Mouse (Mus musculus) right cerebral cortex, postnatal 10 days (tissue): ENCODE measurements around the gene Sema4g.
A peak's percentile ranks its signal among the peaks of the same experiment; 100 is the strongest.

Experiments used
- DNase-seq, 2 experiments: peaks; one replicate each; pipeline ENCODE4 v3.0.0; 2021; ENCODE audit warnings: low spot score in 2 of 2

The Sema4g gene

DNA sequence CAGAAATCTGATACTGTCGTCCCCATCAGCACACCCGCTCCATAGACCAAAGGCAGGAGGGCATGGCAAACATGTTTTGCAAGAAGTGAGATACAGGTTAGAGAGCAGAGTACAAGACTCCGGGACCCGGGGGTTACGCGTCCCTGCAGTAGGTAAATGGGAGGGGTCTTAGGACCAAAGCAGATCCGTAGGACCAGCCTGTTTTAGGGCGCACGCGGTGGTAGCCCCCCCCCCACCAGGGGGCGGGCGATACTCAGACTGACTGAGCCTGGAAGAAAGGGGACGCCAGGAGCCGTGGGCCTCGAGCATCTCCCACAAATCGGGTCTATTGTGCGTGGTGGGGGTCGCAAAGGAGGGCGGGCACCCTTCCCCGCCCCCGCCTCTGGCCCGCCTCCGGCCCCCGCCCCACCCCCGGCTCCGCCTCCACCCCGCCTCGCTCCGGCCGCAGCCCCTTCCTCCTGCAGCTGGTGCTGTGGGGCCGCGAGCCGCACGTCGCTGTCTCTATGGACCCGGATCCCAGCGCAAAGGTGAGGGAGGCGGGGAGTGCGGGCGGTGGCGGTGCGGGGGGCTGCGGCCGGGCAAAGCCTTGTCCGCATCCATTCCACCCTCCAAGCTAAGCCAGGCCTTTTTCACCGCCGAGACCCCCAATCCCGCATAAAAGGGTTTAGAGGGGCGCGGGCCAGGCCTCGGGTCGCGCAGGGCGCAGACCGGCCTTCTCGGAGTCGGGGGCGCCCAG, at the start of gene Sema4g:
Sema4g (plus strand) TSS at position 271 of the 736 bp plus-strand sequence.
- DNase-seq, result peak; percentile 65 to 70

- no peak for DNase-seq
Measured at GRCm38 (mm10) chr19:44959633-44960032, 29.3 kb upstream of the Sema4g start.

- DNase-seq, result no peak
Measured at GRCm38 (mm10) chr19:44965978-44966377, 22.9 kb upstream of the Sema4g start.

GRCm38 (mm10) chr19:44968329-44968728, 20.6 kb upstream of the Sema4g start:
- DNase-seq, result no peak

- no peak for DNase-seq
Measured at GRCm38 (mm10) chr19:44976636-44977035, 12.3 kb upstream of the Sema4g start.

GRCm38 (mm10) chr19:44977148-44977547, 11.8 kb upstream of the Sema4g start:
- DNase-seq, result no peak

DNA sequence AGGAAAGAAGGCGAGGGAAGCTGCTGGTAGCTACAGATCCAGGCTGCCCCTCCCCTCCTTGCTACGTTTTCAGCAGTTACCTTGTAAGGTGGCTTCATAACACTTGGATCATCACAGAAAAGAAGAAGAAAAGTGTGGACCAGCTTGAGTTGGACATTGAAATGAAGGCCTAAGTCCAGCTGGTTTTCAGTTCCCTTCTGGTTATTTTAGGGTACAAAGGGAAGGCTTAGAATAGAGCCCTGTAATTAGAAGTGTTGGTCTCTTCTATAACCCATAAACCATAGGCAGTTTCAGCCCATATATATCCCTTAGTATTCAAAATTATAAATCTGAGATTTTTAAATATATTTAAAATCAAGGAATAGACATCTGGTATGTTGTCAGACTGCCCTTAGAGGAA, 8.1 kb upstream of the Sema4g start:
- DNase-seq, result no peak

DNA sequence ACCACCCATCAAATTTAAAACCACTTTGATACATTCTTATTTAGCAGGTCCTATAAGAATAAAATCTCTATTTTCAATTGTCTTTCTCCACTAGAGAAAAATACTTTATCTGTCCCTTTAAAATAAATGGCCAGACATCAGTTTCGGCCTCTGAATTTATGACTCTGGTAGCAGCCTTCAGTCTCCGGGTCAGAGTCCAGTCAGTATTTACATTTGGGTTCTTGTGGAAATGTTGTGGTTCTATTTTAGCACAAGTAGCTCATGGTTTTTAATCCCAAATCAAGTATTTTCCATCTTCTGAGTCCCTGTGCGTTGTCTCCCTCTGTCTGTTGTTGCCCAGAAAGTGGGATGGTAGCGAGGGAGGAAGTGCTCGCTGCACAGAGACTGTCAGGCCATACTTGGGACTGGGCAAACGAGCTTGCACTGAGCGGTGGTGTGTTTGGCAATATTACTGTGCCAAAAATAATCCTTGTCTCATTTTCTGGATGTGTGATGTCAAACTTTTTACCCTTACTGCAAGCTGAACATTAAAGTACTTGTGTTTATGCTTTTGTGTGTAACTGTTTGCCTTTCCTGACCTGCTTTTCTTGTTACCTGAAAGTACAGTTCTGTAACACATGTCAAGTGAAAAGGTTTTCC, 6.3 kb upstream of the Sema4g start:
- DNase-seq, result no peak

- peak; percentile 24 to 38 for DNase-seq
Measured at GRCm38 (mm10) chr19:44983366-44983765, 5.5 kb upstream of the Sema4g start.

DNA sequence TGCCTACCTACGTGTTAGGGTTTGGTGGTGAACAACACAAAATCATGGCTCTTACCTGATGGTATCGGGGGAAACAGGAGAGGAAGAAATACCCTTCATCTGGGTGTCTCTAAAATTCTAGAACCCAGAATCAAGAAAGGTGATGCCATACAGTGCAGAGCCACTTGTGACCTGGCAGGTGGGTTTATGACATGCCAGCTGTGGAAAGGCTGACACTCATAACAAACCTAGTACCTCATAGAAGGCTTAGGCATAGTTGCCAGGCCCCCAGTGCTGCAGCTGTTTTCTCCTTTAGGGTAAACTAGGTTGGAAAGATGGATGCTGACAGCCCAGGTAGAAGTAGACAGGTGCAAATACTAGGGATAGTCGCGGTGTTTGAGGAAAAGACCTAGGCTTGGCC, 4.5 kb upstream of the Sema4g start:
- DNase-seq, result no peak

DNA sequence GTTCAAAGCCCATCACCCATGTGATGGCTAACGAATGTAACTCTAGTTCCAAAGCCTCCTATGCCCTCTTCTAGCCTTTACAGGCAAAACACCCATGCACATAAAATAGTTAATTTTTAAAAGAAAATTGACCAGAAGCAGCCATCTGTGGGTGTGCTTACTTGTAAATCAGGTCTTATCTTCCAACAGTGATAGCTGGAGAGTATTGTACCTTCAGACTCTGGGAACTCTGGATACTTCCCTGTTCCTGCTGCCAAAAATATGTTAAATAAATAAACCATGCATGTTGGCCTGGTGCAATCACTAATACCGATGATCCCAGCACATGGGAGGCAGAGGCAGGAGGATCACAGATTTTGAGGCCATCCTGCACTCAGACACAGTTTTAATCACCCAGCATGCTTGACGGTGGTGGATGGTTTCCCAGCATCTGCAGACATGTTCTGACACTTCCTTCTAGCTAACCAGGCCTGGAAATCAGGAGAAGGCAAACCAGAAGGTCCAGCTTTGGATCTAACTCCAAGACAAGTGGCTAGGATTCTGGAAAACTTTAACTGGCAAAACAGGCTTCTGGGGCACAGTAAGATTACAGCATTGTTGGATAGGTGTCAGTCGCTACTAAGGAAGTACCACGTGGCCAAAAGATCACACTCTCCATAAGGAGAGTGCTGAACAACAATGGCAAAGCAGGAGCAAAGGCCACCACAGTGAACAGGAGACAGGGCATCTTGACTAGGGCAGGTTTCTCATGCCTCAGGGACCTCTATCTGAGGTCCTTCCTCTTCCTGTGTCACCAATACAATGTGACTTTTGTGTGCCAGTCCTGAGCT, 3.5 kb upstream of the Sema4g start:
- DNase-seq, result no peak

DNA sequence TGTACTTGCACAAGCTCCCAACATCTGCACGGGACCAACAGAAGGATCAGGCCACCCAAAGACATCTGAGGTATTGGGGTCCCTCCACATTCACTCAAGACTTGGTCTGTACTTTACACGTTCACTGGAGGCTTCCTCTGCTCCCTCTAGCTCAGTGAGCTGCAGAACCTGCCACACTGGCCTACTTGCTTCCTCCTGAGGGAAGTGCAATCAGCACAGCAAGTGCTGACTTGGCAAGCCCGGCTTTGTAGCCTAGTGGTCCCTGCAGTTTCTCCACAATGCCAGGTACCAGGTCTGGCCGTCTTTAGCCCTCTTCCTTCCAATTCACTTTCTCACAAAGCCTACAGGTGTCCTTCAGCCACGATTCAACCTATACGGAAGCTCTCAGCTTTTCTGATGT, 1.9 kb upstream of the Sema4g start:
- DNase-seq, result peak in 1 of 2 experiments; percentile 50

DNA sequence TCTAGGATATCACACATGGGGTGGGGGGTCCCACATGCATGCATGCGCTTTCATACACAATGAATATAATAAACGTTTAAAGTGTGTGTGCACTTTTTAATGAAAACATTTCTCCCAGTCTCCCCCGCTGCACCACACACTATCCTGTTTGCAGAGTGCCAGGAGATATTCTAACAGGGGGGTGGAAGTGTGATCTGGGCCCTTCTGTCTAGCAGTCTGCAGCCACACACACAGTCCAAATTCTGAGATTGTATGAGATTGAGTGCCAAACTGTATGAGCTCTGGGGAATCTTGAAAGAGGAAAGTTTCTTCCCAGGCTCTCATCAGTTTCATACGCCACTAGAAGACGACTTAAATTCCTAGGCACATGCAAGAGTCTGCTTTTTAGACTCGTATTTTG, 1.1 kb upstream of the Sema4g start:
- peak; percentile 61 to 71 for DNase-seq

- peak in 1 of 2 experiments; percentile 29 for DNase-seq
Measured at GRCm38 (mm10) chr19:44988321-44988720, 580 bp upstream of the Sema4g start.

- DNase-seq, result peak in 1 of 2 experiments; percentile 44
Measured at GRCm38 (mm10) chr19:44989567-44990495, 930 bp downstream of the Sema4g start.

- peak in 1 of 2 experiments; percentile 27 for DNase-seq
Measured at GRCm38 (mm10) chr19:44991031-44991430, 2.1 kb downstream of the Sema4g start.

DNA sequence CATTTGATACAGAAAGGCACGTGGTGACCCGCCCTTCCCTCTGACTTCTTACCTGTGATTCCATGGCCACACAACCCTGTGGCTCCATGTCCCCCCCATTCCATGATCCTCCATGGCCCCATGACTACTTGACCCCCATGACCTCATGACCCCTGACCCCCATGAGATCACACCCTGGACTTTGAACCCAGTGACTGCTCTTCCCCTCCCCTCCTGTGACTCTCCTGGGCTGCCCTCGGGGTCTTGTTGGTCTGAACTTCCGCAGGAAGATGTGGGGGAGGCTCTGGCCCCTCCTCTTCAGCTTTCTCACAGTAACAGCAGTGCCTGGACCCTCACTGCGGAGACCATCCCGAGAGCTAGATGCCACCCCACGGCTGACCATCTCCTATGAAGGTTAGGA, 3.3 kb downstream of the Sema4g start:
- peak in 1 of 2 experiments; percentile 42 for DNase-seq

GRCm38 (mm10) chr19:44992712-44993111, 3.8 kb downstream of the Sema4g start:
- peak in 1 of 2 experiments; percentile 29 for DNase-seq

GRCm38 (mm10) chr19:44997786-44998185, 8.9 kb downstream of the Sema4g start:
- DNase-seq, result peak in 1 of 2 experiments; percentile 30

GRCm38 (mm10) chr19:44999647-45000046, 10.7 kb downstream of the Sema4g start:
- DNase-seq, result no peak

DNA sequence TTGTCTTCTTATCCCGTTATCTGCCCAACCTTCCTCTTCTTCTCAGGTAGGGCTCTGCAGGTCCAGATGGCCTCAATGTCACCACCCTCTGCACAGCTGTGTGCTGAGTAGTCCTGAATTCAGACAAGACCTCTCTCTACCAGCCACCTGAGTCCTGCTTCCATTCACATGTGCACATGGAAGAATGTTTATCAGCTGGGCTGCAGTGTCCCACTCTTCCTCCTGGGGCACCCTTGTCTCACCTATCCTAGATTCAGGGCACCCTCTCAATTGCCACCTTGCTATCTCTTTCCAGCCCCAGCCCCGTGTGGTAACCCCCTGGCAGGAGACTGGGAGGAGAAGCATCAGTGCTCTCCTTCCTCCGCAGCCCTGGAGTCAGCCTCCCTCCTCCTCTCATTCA, 13.4 kb downstream of the Sema4g start:
- peak in 1 of 2 experiments; percentile 27 for DNase-seq
